Mouse (Mus musculus): ENCODE measurements around the gene Gm14632. TPM values are rescaled to one million over a fixed set of nuclear protein-coding genes. Genes with fewer than 3 reads are reported as not detected.
"Not testable (repeated sequence)": the region's sequence is repeated elsewhere in the genome, so short reads cannot be mapped to it uniquely, and the experiment has no call there.

Gm14632 gene
- total RNA-seq (2021), result not detected in 2 replicates
- long read RNA-seq, experiment 1, result 0 reads
- long read RNA-seq, experiment 2, result 0 reads

GRCm38 (mm10) chrX:30329472-30329871, at the start of gene Gm14632:
Gm14632 (plus strand) TSS chrX:30329772.
- not testable (repeated sequence) for DNase-seq

All from adrenal gland, postnatal 14 days (tissue).